Mouse (Mus musculus) heart, postnatal 0 days (tissue): ENCODE results near the gene Cand1. TPM values are rescaled to one million over a fixed set of nuclear protein-coding genes. Genes with fewer than 3 reads are reported as not detected.

Experiments
- ATAC-seq: fragments of 200-750 bp; cut with Nextera tagmentation; 2 replicates; pipeline ENCODE4 v1.8.0; 2017; ENCODE audit warnings: low read depth, moderate number of reproducible peaks, moderate library complexity; ENCODE audit not compliant: insufficient read depth
- DNase-seq: peaks from one replicate; pipeline ENCODE4 v3.0.0-alpha.2; 2016; ENCODE audit warnings: low spot score
- H3K27ac ChIP-seq: fragments of 300-500 bp; sonication (generic); 2 replicates; pipeline ENCODE4 v1.5.1; 2014; ENCODE audit warnings: low read depth, mild to moderate bottlenecking
- H3K27me3 ChIP-seq: fragments of 300-500 bp; sonication (generic); 2 replicates; pipeline ENCODE4 v1.6.1; 2014; ENCODE audit warnings: low read length, mixed read lengths; ENCODE audit not compliant: control insufficient read depth, insufficient read depth
- H3K36me3 ChIP-seq: fragments of 300-500 bp; sonication (generic); replicated peaks from 2 replicates; pipeline ENCODE4 v1.6.1; 2014; ENCODE audit warnings: low read length, mixed read lengths; ENCODE audit not compliant: control insufficient read depth, insufficient read depth
- H3K4me1 ChIP-seq: fragments of 300-500 bp; sonication (generic); 2 replicates; pipeline ENCODE4 v1.6.1; 2014; ENCODE audit warnings: antibody characterized with exemption; ENCODE audit not compliant: control insufficient read depth, insufficient read depth
- H3K4me2 ChIP-seq: fragments of 300-500 bp; sonication (generic); 2 replicates; pipeline ENCODE4 v1.6.1; 2014; ENCODE audit warnings: low read depth, mild to moderate bottlenecking, low read length, moderate library complexity
- H3K4me3 ChIP-seq: fragments of 300-500 bp; sonication (generic); 2 replicates; pipeline ENCODE4 v1.5.1; 2014; ENCODE audit warnings: low read depth, low read length
- H3K9ac ChIP-seq: fragments of 300-500 bp; sonication (generic); replicated peaks from 2 replicates; pipeline ENCODE4 v1.6.1; 2014; ENCODE audit warnings: low read depth, low read length, mixed read lengths
- H3K9me3 ChIP-seq: fragments of 300-500 bp; sonication (generic); replicated peaks from 2 replicates; pipeline ENCODE4 v1.6.1; 2016; ENCODE audit warnings: low read length; ENCODE audit not compliant: control insufficient read depth
- CTCF ChIP-seq: IDR thresholded peaks from 2 replicates; pipeline ENCODE4 v1.5.1; 2016; ENCODE audit warnings: antibody characterized with exemption, control low read depth, low read depth
- EP300 ChIP-seq: IDR thresholded peaks from 2 replicates; pipeline ENCODE4 v1.6.1; 2016; ENCODE audit warnings: antibody characterized with exemption, low read depth
- WGBS: fragments of 180-500 bp; shearing (Covaris S2); extraction: QIAGEN DNeasy Blood & Tissue Kit; methylation state at CpG from one replicate; pipeline ENCODE4 v1.1.7; 2014; 5-methylcytosine and 5-hydroxymethylcytosine counted together
- polyA plus RNA-seq: library from polyadenylated mRNA; unstranded; fragments of >200 nt; fragmentation: Nextera tagmentation; extraction: Ambion mirVana; gene quantifications from 2 replicates; pipeline ENCODE4 v1.2.1, GENCODE M21; 2015
- total RNA-seq: library from RNA; depleted of rRNA; stranded (reverse); fragments of >200 nt; gene quantifications from 2 replicates; pipeline ENCODE4 v1.2.3, GENCODE M21; 2014; ENCODE audit warnings: low replicate concordance

Gene Cand1
- total and polyA plus RNA-seq, 2 experiments from 2014 or later = 19.4 to 41.6 TPM

GRCm38 (mm10) chr10:119270384-119270985, 30.6 kb upstream of the Cand1 start:
- no peak overlapping the region for H3K27ac ChIP-seq
- no peak overlapping the region for H3K4me3 ChIP-seq
- no peaks in the 10 kb centered on the region for H3K27me3 ChIP-seq
- no peak overlapping the region for H3K9ac ChIP-seq
- DNase-seq = no peak
- no peak for ATAC-seq
- TF ChIP-seq CTCF (no peak), EP300 (no peak)
- H3K9me3 ChIP-seq = 0 out of 2 replicates have a peak, but pooled peaks cover 4% of the 10 kb centered on the region
- no peaks in the 10 kb centered on the region for H3K4me1 ChIP-seq
- H3K36me3 ChIP-seq = no peaks in the 10 kb centered on the region
- WGBS = 79% methylated on average over 12 of the region's 12 CpGs
- no peak overlapping the region for H3K4me2 ChIP-seq

- Histone ChIP-seq H3K9me3 (0 out of 2 replicates have a peak, but pooled peaks cover 4% of the 10 kb centered on the region), H3K4me3 (no peak overlapping the region), H3K4me2 (no peak overlapping the region), H3K4me1 (no peaks in the 10 kb centered on the region), H3K36me3 (no peaks in the 10 kb centered on the region), H3K9ac (no peak overlapping the region), H3K27me3 (no peaks in the 10 kb centered on the region), H3K27ac (no peak overlapping the region)
- ATAC-seq = no peak
- no peak for DNase-seq
- 74% methylated on average over 7 of the region's 7 CpGs for WGBS
- no peak for TF ChIP-seq CTCF
- TF ChIP-seq EP300 = no peak
These were observed 24.9 kb upstream of the Cand1 start for GRCm38 (mm10) chr10:119264761-119265160.

GRCm38 (mm10) chr10:119262821-119263220, 23.0 kb upstream of the Cand1 start:
- no peak for ATAC-seq
- Histone ChIP-seq H3K9ac (no peak overlapping the region), H3K4me1 (no peaks in the 10 kb centered on the region)

GRCm38 (mm10) chr10:119257876-119258275, 18.0 kb upstream of the Cand1 start:
- H3K9ac ChIP-seq = no peak overlapping the region
- DNase-seq (no peak), ATAC-seq (no peak)
- no peaks in the 10 kb centered on the region for H3K27me3 ChIP-seq
- TF ChIP-seq EP300 = no peak
- TF ChIP-seq CTCF = no peak
- no peak overlapping the region for H3K27ac ChIP-seq
- no peak overlapping the region for H3K4me3 ChIP-seq
- no peaks in the 10 kb centered on the region for H3K4me1 ChIP-seq
- H3K36me3 ChIP-seq = no peaks in the 10 kb centered on the region
- 68% methylated on average over 4 of the region's 4 CpGs for WGBS
- H3K9me3 ChIP-seq = no peaks in the 10 kb centered on the region
- no peak overlapping the region for H3K4me2 ChIP-seq

More at GRCm38 (mm10) chr10:119262821-119263220, 23.0 kb upstream of the Cand1 start:
- Histone ChIP-seq H3K27me3 (no peaks in the 10 kb centered on the region), H3K36me3 (no peaks in the 10 kb centered on the region), H3K4me2 (no peak overlapping the region), H3K9me3 (0 out of 2 replicates have a peak, but pooled peaks cover 4% of the 10 kb centered on the region), H3K4me3 (no peak overlapping the region), H3K27ac (no peak overlapping the region)
- 83% methylated on average over 5 of the region's 5 CpGs for WGBS
- no peak for DNase-seq
- TF ChIP-seq CTCF = no peak
- TF ChIP-seq EP300 = no peak

- no peak for DNase-seq
- 85% methylated on average over 14 of the region's 14 CpGs for WGBS
These were observed 4.3 kb upstream of the Cand1 start for GRCm38 (mm10) chr10:119244146-119244545.

GRCm38 (mm10) chr10:119240722-119241089, 851 bp upstream of the Cand1 start:
- TF ChIP-seq EP300 = no peak
- no peak for TF ChIP-seq CTCF
- peak overlapping the region; percentile 99 for H3K4me3 ChIP-seq
- ATAC-seq (no peak), DNase-seq (no peak)
- H3K27me3 ChIP-seq = no peaks in the 10 kb centered on the region
- WGBS = 3% methylated on average over 9 of the region's 9 CpGs
- peak overlapping the region; percentile 99 for H3K27ac ChIP-seq
- peak overlapping the region; percentile 69 for H3K9ac ChIP-seq
- H3K4me1 ChIP-seq = peaks cover 23% of the 10 kb centered on the region
- H3K4me2 ChIP-seq = peak overlapping the region; percentile 71
- H3K36me3 ChIP-seq = no peaks in the 10 kb centered on the region; the same call in 1 of the 2 replicates
- H3K9me3 ChIP-seq = no peaks in the 10 kb centered on the region

More at GRCm38 (mm10) chr10:119244146-119244545, 4.3 kb upstream of the Cand1 start:
- Histone ChIP-seq H3K27me3 (no peaks in the 10 kb centered on the region), H3K4me3 (no peak overlapping the region), H3K27ac (no peak overlapping the region), H3K4me1 (peaks cover 4% of the 10 kb centered on the region; the same call in 1 of the 2 replicates), H3K36me3 (no peaks in the 10 kb centered on the region), H3K9ac (no peak overlapping the region), H3K4me2 (no peak overlapping the region), H3K9me3 (no peaks in the 10 kb centered on the region)
- TF ChIP-seq CTCF = no peak
- no peak for TF ChIP-seq EP300
- ATAC-seq = no peak
